Mouse (Mus musculus): ENCODE measurements around the gene Fam49a. TPM values are rescaled to one million over a fixed set of nuclear protein-coding genes. Genes with fewer than 3 reads are reported as not detected.

The Fam49a gene
- polyA plus RNA-seq (2012; rRNA removed), result 24.6 and 28.4 TPM in 2 replicates

DNA sequence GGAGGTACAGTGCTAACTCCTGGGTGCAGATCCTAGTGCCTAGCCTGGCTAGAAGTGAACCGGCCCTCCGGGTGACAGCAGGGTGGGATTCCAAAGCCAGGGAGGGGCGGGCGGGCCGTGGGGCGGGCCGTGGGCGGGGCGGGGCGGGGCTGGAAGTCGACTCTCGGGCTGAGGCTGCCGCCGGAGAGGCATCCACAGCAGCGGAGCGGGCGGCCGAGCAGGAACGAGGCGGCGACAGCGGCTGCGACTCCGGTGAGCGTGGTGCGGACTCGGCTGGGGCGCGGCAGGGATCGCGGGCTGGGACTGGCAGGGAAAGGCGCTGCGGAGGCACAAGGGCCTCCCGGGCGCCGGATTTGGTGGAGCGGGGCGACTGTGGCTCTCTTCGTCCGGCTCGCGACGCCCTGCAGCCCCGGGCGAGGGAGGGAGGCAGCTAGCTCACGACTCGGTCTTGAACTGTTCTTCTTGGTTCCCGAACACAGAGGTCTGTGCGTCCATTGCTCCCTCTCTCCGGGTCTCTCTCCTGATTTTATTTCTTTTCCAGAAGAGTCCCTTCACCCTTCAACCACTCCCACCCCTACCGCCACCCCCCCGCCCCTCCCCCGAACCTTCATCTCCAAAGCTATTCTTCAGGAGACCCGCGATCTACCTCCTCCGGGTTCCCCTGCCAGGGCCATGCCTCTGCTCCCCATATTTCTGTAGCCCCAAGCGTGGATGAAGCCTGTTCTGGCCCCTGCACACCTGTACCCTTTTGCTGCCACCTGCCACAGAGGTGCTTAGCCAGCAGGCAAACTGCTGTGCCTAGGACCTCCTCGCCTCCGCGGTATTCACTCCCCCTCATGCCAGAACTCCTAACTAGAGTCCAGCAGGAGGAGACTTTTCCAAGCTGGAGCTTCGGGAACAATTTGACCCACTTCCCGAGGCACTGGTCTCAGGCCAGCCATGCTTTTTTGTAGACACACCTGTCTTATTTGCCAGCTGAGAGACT lies at the start of gene Fam49a:
Fam49a (plus strand) TSS at position 153 of the 985 bp plus-strand sequence.
- DNase-seq (ENCODE audit: low read depth), result peak; percentile 88

GRCm38 (mm10) chr12:12213536-12213935 lies 48.4 kb upstream of the Fam49a start:
- DNase-seq (ENCODE audit: low read depth), result no peak
- TF ChIP-seq CTCF (IDR thresholded peaks at IDR 0.05; ENCODE audit: borderline replicate concordance, extremely low read depth, insufficient read depth, insufficient read length) (no peak), POLR2A (IDR thresholded peaks at IDR 0.05; ENCODE audit: borderline replicate concordance, extremely low read depth, insufficient read depth, insufficient read length, poor library complexity, severe bottlenecking) (no peak)

More for the DNA sequence above, at the start of gene Fam49a:
- TF ChIP-seq POLR2A (IDR thresholded peaks at IDR 0.05; ENCODE audit: borderline replicate concordance, extremely low read depth, insufficient read depth, insufficient read length, poor library complexity, severe bottlenecking) (peak; percentile 89), CTCF (IDR thresholded peaks at IDR 0.05; ENCODE audit: borderline replicate concordance, extremely low read depth, insufficient read depth, insufficient read length) (no peak)

- no peak for DNase-seq (ENCODE audit: low read depth)
- TF ChIP-seq POLR2A (IDR thresholded peaks at IDR 0.05; ENCODE audit: borderline replicate concordance, extremely low read depth, insufficient read depth, insufficient read length, poor library complexity, severe bottlenecking), result no peak
Measured at GRCm38 (mm10) chr12:12218947-12219346, 43.0 kb upstream of the Fam49a start.

DNA sequence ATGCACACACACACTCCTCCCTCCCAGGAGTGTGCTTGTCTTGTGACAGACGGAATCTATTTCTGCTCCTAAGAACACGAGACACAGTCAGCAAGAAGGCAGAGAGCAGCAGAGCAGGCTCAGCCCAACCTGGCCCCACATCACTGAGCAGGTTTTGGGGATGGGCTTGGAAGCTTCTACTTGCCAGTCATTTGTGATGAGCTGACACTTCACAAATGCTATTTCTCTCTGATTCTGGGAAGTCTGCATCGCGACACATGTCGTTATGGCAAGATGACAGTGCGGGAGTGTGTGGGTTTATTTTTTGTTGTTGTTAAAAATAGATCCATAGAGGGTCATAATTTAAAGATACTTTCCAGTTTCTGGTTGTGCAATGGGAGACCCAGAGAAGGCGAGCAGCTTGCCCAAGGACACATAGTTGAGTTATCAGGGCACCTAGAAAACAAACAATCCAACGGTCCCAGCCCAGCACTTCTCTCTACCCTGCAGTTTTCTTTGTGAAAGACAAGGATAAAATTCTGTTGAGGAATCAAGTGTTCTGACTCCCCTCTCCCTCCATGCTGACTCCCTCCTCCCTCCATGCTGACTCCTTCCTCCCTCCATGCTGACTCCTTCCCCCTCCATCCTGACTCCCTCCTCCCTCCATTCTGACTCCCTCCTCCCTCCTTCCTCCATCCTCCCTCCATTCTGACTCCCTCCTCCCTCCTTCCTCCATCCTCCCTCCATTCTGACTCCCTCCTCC lies 41.0 kb upstream of the Fam49a start:
- peak; percentile 92 for DNase-seq (ENCODE audit: low read depth)
- TF ChIP-seq POLR2A (IDR thresholded peaks at IDR 0.05; ENCODE audit: borderline replicate concordance, extremely low read depth, insufficient read depth, insufficient read length, poor library complexity, severe bottlenecking) (no peak), CTCF (IDR thresholded peaks at IDR 0.05; ENCODE audit: borderline replicate concordance, extremely low read depth, insufficient read depth, insufficient read length) (no peak)

- TF ChIP-seq CTCF (IDR thresholded peaks at IDR 0.05; ENCODE audit: borderline replicate concordance, extremely low read depth, insufficient read depth, insufficient read length) (no peak), POLR2A (IDR thresholded peaks at IDR 0.05; ENCODE audit: borderline replicate concordance, extremely low read depth, insufficient read depth, insufficient read length, poor library complexity, severe bottlenecking) (no peak)
- DNase-seq (ENCODE audit: low read depth), result no peak
Measured at GRCm38 (mm10) chr12:12222585-12223290, 39.2 kb upstream of the Fam49a start.

DNA sequence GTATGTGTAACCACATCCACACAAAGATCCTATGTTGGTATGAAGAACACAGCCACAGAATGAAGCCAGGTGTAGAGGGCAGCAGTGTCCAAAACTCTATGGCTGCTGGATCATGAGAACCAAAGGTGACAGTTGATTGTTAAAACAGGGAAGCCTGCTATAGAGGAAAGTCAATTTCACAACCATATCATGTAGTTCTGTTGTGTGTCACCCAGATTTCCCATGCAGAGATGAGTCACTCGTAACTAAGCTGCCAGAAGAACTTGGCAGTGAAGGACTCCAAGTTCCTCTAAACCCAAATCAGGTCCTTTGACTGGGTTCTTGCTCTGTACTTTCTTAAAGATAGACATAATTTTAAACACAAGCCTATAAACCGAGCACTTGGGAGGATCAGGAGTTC lies 38.6 kb upstream of the Fam49a start:
- no peak for DNase-seq (ENCODE audit: low read depth)
- TF ChIP-seq POLR2A (IDR thresholded peaks at IDR 0.05; ENCODE audit: borderline replicate concordance, extremely low read depth, insufficient read depth, insufficient read length, poor library complexity, severe bottlenecking), result no peak

DNA sequence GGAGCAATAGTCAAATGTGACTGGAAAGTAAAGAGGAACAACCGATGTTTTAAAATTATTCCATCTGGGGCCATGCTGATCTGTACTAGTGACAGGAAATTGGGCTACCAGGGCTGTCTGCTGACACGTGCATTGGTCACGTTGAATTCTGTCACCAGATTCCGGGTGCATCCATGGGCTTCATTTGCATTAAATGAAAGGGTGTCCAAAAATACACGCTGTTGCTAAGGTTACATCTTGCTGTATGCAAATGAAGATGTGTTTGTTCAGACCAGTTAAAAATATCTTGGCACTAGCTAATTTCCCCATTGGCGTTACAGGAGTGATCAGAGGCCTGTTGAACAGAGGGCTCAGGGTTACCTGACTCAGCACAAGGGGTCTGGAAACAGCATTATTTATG lies 36.2 kb upstream of the Fam49a start:
- DNase-seq (ENCODE audit: low read depth), result peak; percentile 76
- TF ChIP-seq POLR2A (IDR thresholded peaks at IDR 0.05; ENCODE audit: borderline replicate concordance, extremely low read depth, insufficient read depth, insufficient read length, poor library complexity, severe bottlenecking), result no peak
- TF ChIP-seq CTCF (IDR thresholded peaks at IDR 0.05; ENCODE audit: borderline replicate concordance, extremely low read depth, insufficient read depth, insufficient read length), result no peak

DNA sequence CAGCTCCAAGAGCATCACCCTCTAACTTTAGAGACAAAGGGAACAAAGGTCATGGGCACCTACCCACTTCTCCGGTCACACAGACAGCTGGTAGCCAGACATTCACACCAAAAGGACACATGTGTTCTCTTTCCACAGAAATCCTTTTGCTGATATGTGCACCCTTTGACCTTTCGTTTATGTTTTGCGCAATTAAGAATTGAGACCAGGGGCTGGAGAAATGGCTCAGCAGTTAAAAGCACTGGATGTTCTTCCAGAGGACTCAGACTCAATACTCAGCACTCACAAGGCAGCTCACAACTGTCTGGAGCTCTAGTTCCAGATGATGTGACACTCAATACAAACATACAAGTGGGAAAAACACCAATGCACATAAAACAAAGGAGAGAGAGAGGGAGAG lies 34.3 kb upstream of the Fam49a start:
- no peak for DNase-seq (ENCODE audit: low read depth)
- TF ChIP-seq CTCF (IDR thresholded peaks at IDR 0.05; ENCODE audit: borderline replicate concordance, extremely low read depth, insufficient read depth, insufficient read length) (no peak), POLR2A (IDR thresholded peaks at IDR 0.05; ENCODE audit: borderline replicate concordance, extremely low read depth, insufficient read depth, insufficient read length, poor library complexity, severe bottlenecking) (no peak)

GRCm38 (mm10) chr12:12230031-12230557 lies 31.8 kb upstream of the Fam49a start:
- no peak for DNase-seq (ENCODE audit: low read depth)
- no peak for TF ChIP-seq CTCF (IDR thresholded peaks at IDR 0.05; ENCODE audit: borderline replicate concordance, extremely low read depth, insufficient read depth, insufficient read length)
- TF ChIP-seq POLR2A (IDR thresholded peaks at IDR 0.05; ENCODE audit: borderline replicate concordance, extremely low read depth, insufficient read depth, insufficient read length, poor library complexity, severe bottlenecking), result no peak

- DNase-seq (ENCODE audit: low read depth), result no peak
- TF ChIP-seq POLR2A (IDR thresholded peaks at IDR 0.05; ENCODE audit: borderline replicate concordance, extremely low read depth, insufficient read depth, insufficient read length, poor library complexity, severe bottlenecking), result no peak
- TF ChIP-seq CTCF (IDR thresholded peaks at IDR 0.05; ENCODE audit: borderline replicate concordance, extremely low read depth, insufficient read depth, insufficient read length), result no peak
Measured at GRCm38 (mm10) chr12:12232097-12232496, 29.8 kb upstream of the Fam49a start.

DNA sequence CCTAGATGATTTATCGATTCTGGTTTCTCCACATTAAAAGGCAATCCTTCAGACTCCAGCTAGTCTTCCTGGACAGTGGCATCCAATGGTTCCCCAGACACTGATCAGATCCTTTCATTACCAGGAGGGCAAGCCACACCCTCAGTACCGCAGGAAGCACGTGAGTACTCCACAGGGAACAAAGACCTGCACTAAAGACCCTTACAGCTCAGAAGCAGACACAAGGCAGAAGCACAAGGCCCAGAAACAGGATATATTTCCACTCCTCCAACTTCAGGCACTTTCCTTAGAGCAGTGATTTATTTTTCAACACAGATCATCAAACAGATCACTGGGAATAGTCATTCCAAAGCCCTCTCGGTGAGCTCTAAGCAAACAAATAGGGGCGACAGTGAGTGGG lies 25.0 kb upstream of the Fam49a start:
- peak; percentile 46 for DNase-seq (ENCODE audit: low read depth)
- TF ChIP-seq CTCF (IDR thresholded peaks at IDR 0.05; ENCODE audit: borderline replicate concordance, extremely low read depth, insufficient read depth, insufficient read length) (no peak), POLR2A (IDR thresholded peaks at IDR 0.05; ENCODE audit: borderline replicate concordance, extremely low read depth, insufficient read depth, insufficient read length, poor library complexity, severe bottlenecking) (no peak)
